Mouse (Mus musculus): ENCODE data around the gene Faap20.
A peak's percentile ranks its signal among the peaks of the same experiment; 100 is the strongest.
"Not testable (repeated sequence)": the region's sequence is repeated elsewhere in the genome, so short reads cannot be mapped to it uniquely, and the experiment has no call there.

Faap20 gene

GRCm38 (mm10) chr4:155248054-155248453 lies 1.5 kb upstream of the Faap20 start:
- not testable (repeated sequence) for DNase-seq (ENCODE audit: low read depth, low spot score)

GRCm38 (mm10) chr4:155249257-155249647 lies 350 bp upstream of the Faap20 start:
- peak; percentile 97 for DNase-seq (ENCODE audit: low read depth, low spot score)

DNA sequence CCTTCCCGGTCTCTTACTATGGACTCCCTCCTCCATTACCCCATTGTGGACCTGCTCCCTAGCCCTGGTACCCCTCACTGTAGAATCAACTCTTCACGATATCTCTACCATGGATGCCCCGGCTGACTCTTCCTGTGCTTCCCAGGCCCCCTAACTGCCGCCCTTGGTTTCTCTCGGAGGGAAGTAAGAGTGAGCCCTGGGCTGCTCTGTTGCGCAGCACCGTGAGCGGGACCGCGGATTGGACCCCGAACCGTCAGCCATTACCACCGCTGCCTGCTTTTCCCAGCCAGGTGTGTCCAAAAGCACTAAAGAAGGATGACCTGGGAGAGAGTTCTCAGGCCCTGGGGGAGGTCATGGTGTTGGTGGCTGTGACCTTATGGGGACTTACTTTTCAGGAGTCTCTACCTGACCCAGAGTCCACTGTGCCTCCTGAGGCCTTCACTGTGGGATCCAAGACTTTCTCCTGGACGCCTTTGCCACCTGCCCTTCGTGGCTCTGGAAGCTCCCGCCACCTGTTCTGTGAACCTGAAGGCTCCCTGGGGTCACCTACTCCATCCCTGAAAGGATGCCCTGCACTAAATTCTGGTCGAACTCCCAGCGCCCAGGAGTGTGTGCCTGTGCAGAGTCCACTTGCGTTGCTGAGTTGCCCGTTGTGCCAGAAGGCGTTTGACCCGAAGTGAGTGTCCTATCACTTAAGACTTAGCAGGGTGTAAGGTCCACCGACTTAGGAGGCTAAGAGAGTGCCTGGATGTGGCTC lies 937 bp downstream of the Faap20 start:
- DNase-seq (ENCODE audit: low read depth, low spot score), result no peak

- DNase-seq (ENCODE audit: low read depth, low spot score), result no peak
Measured at GRCm38 (mm10) chr4:155251147-155251546, 1.5 kb downstream of the Faap20 start.

DNA sequence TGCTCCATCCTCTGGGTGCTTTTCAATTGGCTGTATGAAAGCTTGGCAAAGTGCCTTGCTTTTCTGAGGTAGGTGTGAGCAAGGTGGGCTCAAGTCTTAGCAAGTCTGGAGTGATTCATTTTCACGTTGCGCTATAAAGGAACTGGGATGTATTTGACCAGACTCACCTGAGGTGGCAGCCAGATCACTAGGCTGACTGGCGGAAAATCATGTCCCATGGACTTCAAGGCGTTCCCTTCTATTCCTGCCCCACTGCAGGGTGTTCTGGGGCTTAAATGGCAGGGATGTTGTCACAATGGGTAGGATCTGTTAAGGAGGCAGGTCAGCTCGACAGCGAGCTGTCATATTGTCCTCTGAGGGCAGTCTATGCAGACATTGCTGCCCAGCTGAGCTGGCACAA lies 2.7 kb downstream of the Faap20 start:
- no peak for DNase-seq (ENCODE audit: low read depth, low spot score)

DNA sequence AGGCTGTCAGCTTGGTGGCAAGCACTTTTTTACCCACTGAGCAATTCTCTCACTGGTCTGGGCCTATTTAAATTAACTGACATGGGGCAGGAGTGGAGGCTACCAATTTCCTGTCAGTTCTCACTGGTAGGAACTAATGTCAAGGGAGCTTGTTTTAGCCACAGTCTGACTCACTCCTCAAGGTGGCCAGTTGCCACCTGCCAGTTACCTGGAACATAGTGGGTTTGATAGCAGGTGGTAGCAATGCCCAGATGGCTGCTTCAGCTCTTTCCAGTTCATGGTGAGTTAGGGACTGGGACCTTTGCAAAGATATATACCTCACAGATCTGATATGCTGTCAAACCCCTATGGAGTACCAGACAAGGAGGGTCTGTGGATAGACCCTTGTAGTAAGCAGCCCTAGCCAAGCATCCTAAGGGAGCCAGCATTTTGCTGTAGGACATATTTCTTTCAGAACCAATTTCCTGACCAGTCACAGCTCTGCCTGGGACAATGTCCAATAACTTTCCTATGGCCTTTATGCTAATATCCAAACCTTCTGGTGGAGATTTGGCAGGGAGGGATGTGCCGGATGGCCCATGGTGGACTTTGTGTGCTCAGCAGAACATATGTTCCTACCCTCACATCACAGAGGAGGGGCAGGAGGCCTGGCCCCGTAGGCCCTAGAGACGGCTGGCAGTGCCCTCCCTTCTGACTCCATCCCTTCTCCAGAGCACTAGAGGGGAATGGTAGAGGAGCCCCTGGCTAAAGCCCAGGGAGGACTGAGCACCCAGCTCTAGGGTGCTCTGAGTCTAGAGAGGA lies 15.1 kb downstream of the Faap20 start:
- DNase-seq (ENCODE audit: low read depth, low spot score), result no peak

- DNase-seq (ENCODE audit: low read depth, low spot score), result no peak
Measured at GRCm38 (mm10) chr4:155267047-155267543, 17.5 kb downstream of the Faap20 start.

GRCm38 (mm10) chr4:155267639-155268175 lies 18.1 kb downstream of the Faap20 start:
- no peak for DNase-seq (ENCODE audit: low read depth, low spot score)

DNA sequence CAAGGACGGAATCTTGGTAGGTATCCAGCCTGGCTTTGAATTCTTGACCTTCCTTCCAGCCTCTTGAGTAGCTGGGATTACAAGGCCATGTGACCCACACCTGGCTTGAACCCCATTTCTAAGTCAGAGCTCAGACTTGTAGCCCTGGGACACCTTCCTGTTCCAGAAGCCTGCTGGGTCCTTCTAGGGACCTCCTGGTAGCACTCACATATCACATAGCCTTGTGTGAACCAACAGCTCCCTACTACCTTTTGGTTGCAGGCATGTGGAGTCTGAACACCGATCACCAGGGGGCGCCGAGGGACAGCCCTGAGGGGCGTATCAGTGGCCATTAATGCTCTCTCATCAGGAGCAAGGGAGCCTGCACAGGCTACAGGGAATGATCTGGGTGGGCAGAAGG lies 18.8 kb downstream of the Faap20 start:
- DNase-seq (ENCODE audit: low read depth, low spot score), result peak; percentile 65

- DNase-seq (ENCODE audit: low read depth, low spot score), result no peak
Measured at GRCm38 (mm10) chr4:155274451-155274850, 24.8 kb downstream of the Faap20 start.

DNA sequence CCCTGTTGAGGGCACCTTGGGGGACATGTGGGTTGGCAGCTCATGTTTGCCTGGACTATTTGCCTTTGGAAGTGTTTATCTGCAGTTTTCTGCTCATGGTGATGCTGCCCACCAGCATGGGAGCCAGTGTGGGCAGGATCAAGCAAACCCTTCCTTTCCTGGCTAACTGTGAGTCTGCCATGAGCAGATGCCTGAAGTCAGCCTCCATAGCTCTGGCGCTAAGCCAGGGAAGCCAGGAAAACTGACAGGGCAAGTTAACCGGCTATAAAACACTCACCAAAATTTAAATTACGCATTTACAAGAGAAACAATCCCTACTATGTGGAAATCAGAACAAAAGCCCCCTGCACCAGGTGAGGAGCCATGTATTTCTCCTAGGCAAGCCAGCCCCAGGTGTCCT lies 25.2 kb downstream of the Faap20 start:
- DNase-seq (ENCODE audit: low read depth, low spot score), result no peak

GRCm38 (mm10) chr4:155277963-155278362 lies 28.4 kb downstream of the Faap20 start:
- DNase-seq (ENCODE audit: low read depth, low spot score), result peak; percentile 53

- DNase-seq (ENCODE audit: low read depth, low spot score), result no peak
Measured at GRCm38 (mm10) chr4:155279054-155279453, 29.5 kb downstream of the Faap20 start.

- no peak for DNase-seq (ENCODE audit: low read depth, low spot score)
Measured at GRCm38 (mm10) chr4:155279926-155280767, 30.5 kb downstream of the Faap20 start.

- DNase-seq (ENCODE audit: low read depth, low spot score), result no peak
Measured at GRCm38 (mm10) chr4:155280768-155281121, 31.1 kb downstream of the Faap20 start.

- DNase-seq (ENCODE audit: low read depth, low spot score), result no peak
Measured at GRCm38 (mm10) chr4:155281227-155281626, 31.6 kb downstream of the Faap20 start.

- DNase-seq (ENCODE audit: low read depth, low spot score), result no peak
Measured at GRCm38 (mm10) chr4:155281652-155282051, 32.0 kb downstream of the Faap20 start.

GRCm38 (mm10) chr4:155282231-155282630 lies 32.6 kb downstream of the Faap20 start:
- DNase-seq (ENCODE audit: low read depth, low spot score), result no peak

DNA sequence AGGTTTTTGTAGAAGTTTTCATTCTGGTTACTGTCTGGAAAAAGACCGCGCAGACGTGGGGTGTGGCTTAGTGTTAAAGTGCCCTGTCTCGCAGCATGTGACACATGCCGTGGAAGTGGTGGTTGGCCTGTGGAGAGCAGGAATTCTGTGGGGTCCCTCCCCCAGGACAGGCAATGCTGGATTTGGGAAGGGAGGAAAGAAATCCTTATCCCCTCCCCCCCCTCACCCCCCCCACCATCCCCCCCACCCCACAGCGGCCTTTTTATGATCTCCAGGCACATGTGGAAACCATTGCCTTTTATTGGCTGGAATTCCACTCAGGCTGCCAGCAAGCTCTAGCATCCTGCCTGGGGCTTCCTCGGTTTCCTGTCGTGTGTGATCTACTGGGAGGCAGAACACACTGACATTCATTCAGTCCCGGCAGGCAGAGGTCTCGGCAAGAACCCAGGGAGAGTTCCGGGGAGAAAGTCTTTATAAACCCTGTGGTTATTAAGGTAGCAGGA lies 33.5 kb downstream of the Faap20 start:
- peak; percentile 91 for DNase-seq (ENCODE audit: low read depth, low spot score)

GRCm38 (mm10) chr4:155283585-155283984 lies 34.0 kb downstream of the Faap20 start:
- peak; percentile 62 for DNase-seq (ENCODE audit: low read depth, low spot score)
